9 mouse cellular contexts compared by ENCODE assay signal in genomic region chr11:98925868-98926311, GRCm38 (mm10). TPM values are rescaled to one million over a fixed set of nuclear protein-coding genes. Genes with fewer than 3 reads are reported as not detected.
DNase-seq lines count a peak whose midpoint lies in the region; ATAC-seq lines count a peak whose summit lies in the region.
"Had no signal": no experiment of that assay in that cellular context is flagged by ENCODE, and none has a peak within 500 bp of the region (broad histone marks: within the 10 kb centered on the region; RNA-seq: fewer than 3 reads in every experiment).

No protein-coding gene starts in this region.

- no peaks in the 10 kb centered on the region for H3K27me3 ChIP-seq in kidney, embryonic 14.5 days (ENCODE audit: control insufficient read depth, insufficient read depth, low read length)
- no peaks in the 10 kb centered on the region for H3K27me3 ChIP-seq in lung, embryonic 16.5 days (ENCODE audit: control insufficient read depth, insufficient read depth, low read depth, low read length)
- no peaks in the 10 kb centered on the region for H3K27me3 ChIP-seq in stomach, embryonic 14.5 days (ENCODE audit: control insufficient read depth, insufficient read depth, low read length)

- WGBS in kidney, embryonic 14.5 days = 4% methylated on average over 12 of the region's 12 CpGs
- WGBS in lung, embryonic 16.5 days = 3% methylated on average over 10 of the region's 12 CpGs
- 3% methylated on average over 12 of the region's 12 CpGs for WGBS in stomach, embryonic 14.5 days

- H3K4me1 ChIP-seq in kidney, embryonic 14.5 days (ENCODE audit: control insufficient read depth, insufficient read depth, low read length) = peaks cover 73% of the 10 kb centered on the region
- peaks cover 73% of the 10 kb centered on the region for H3K4me1 ChIP-seq in lung, embryonic 16.5 days (replicated peaks; ENCODE audit: control insufficient read depth, insufficient read depth, low read length)
- peaks cover 70% of the 10 kb centered on the region for H3K4me1 ChIP-seq in stomach, embryonic 14.5 days (ENCODE audit: control insufficient read depth, insufficient read depth, low read length)

- no peak for DNase-seq in kidney, adult 18-20 months
- DNase-seq in cerebellum, postnatal 14 days = peak; percentile 46 to 71
- peak; percentile 30 to 53 for DNase-seq in heart, postnatal 14 days
- no peak for DNase-seq in layer of hippocampus, adult 8-10 months (ENCODE audit: low spot score in 2 of 2)
- DNase-seq in left cerebral cortex, adult 8-10 months (ENCODE audit: low spot score in 2 of 2) = no peak

- no peak overlapping the region for H3K4me3 ChIP-seq in kidney, embryonic 14.5 days (ENCODE audit: low read length)
- no peak overlapping the region for H3K4me3 ChIP-seq in lung, embryonic 16.5 days (ENCODE audit: low read length)
- peak overlapping the region; percentile 8 for H3K4me3 ChIP-seq in stomach, embryonic 14.5 days (ENCODE audit: low read depth, low read length)

- intact Hi-C loops in heart, postnatal 14 days (cut with DNase I) = no loop called here

- H3K4me2 ChIP-seq in kidney, embryonic 14.5 days (replicated peaks; ENCODE audit: low read depth, low read length) = peak overlapping the region; percentile 22; the same call in 1 of the 2 replicates
- peak overlapping the region; percentile 46 for H3K4me2 ChIP-seq in lung, embryonic 16.5 days (ENCODE audit: low read depth, low read length)
- H3K4me2 ChIP-seq in stomach, embryonic 14.5 days (replicated peaks; ENCODE audit: low read depth, low read length) = peak overlapping the region; percentile 38

- ATAC-seq in kidney, embryonic 14.5 days (ENCODE audit: low FRiP score, low TSS enrichment) = 0 out of 2 replicates have a peak, but pooled peaks have one; percentile 14
- ATAC-seq in lung, embryonic 16.5 days (ENCODE audit: low read depth) = peak; percentile 46
- ATAC-seq in stomach, embryonic 14.5 days (ENCODE audit: insufficient number of reproducible peaks, insufficient read depth, low FRiP score, low read depth) = peak; percentile 26; the same call in 1 of the 2 replicates

- H3K9ac ChIP-seq in kidney, embryonic 14.5 days (ENCODE audit: low read depth, low read length) = peak overlapping the region; percentile 28; the same call in 1 of the 2 replicates
- peak overlapping the region; percentile 57 for H3K9ac ChIP-seq in lung, embryonic 16.5 days (ENCODE audit: low read length)
- 0 out of 2 replicates have a peak overlapping the region, but pooled peaks have one; percentile 8 for H3K9ac ChIP-seq in stomach, embryonic 14.5 days (replicated peaks; ENCODE audit: low read depth, low read length)

- peak overlapping the region; percentile 90 for H3K27ac ChIP-seq in kidney, embryonic 14.5 days (ENCODE audit: low read depth, low read length)
- peak overlapping the region; percentile 97 for H3K27ac ChIP-seq in lung, embryonic 16.5 days (ENCODE audit: low read length)
- H3K27ac ChIP-seq in stomach, embryonic 14.5 days (ENCODE audit: low read length) = peak overlapping the region; percentile 96

- no peaks in the 10 kb centered on the region for H3K9me3 ChIP-seq in kidney, embryonic 14.5 days (ENCODE audit: control insufficient read depth, low read length)
- H3K9me3 ChIP-seq in lung, embryonic 16.5 days (ENCODE audit: control insufficient read depth, low read length) = no peaks in the 10 kb centered on the region
- H3K9me3 ChIP-seq in stomach, embryonic 14.5 days (ENCODE audit: control insufficient read depth, low read depth, low read length) = no peaks in the 10 kb centered on the region

- H3K36me3 ChIP-seq in kidney, embryonic 14.5 days (ENCODE audit: control insufficient read depth, insufficient read depth, low read length) = peaks cover 2% of the 10 kb centered on the region
- H3K36me3 ChIP-seq in lung, embryonic 16.5 days (ENCODE audit: control insufficient read depth, insufficient read depth, low read length) = 0 out of 2 replicates have a peak, but pooled peaks cover 3% of the 10 kb centered on the region
- peaks cover 5% of the 10 kb centered on the region; the same call in 1 of the 2 replicates for H3K36me3 ChIP-seq in stomach, embryonic 14.5 days (ENCODE audit: control insufficient read depth, insufficient read depth, low read length)

RNA-seq across cellular contexts. Expression of gene Rara, which starts 1.7 kb away (rescaled TPM):
- 27.7 and 36.7 TPM in 2 replicates for polyA plus RNA-seq in kidney, embryonic 14.5 days (2014; fragmentation: Nextera tagmentation; extraction: Ambion mirVana)
- 10 to 100 TPM; 17.9 to 21.6 TPM for total RNA-seq in heart, postnatal 14 days (2021)
- 35.4 and 37.2 TPM in 2 replicates for polyA plus RNA-seq in lung, embryonic 16.5 days (2015; fragmentation: Nextera tagmentation; extraction: Ambion mirVana)
- polyA plus RNA-seq in stomach, embryonic 14.5 days (2014; fragmentation: Nextera tagmentation; extraction: Ambion mirVana) = 54.0 and 56.8 TPM in 2 replicates
- 10 to 100 TPM; 17.3 to 20.2 (median 19.4) TPM for total RNA-seq in layer of hippocampus, adult 8-10 months (2022)
- 10 to 100 TPM; 11.1 to 11.7 (median 11.4) TPM for total RNA-seq in left cerebral cortex, adult 8-10 months (2022)

RNA-seq across cellular contexts. Expression of gene Cdc6, which starts 18.3 kb away (rescaled TPM):
- polyA plus RNA-seq in kidney, embryonic 14.5 days (2014; fragmentation: Nextera tagmentation; extraction: Ambion mirVana) = 32.5 and 44.1 TPM in 2 replicates
- 1 to 10 TPM in 1 of 2 experiments, under 1 TPM in 1; 0.72 to 2.2 TPM for total RNA-seq in heart, postnatal 14 days (2021)
- 34.0 and 38.3 TPM in 2 replicates for polyA plus RNA-seq in lung, embryonic 16.5 days (2015; fragmentation: Nextera tagmentation; extraction: Ambion mirVana)
- polyA plus RNA-seq in stomach, embryonic 14.5 days (2014; fragmentation: Nextera tagmentation; extraction: Ambion mirVana) = 31.4 and 32.6 TPM in 2 replicates
- total RNA-seq in layer of hippocampus, adult 8-10 months (2022) = 1 to 10 TPM in 1 of 4 experiments, under 1 TPM in 3; 0.36 to 1.2 (median 0.44) TPM
- total RNA-seq in left cerebral cortex, adult 8-10 months (2022) = under 1 TPM; 0.15 to 0.91 (median 0.25) TPM

RNA-seq across cellular contexts. Expression of gene Gjd3, which starts 56.9 kb away (rescaled TPM):
- polyA plus RNA-seq in kidney, embryonic 14.5 days (2014; fragmentation: Nextera tagmentation; extraction: Ambion mirVana) = 0.64 TPM in 1 of 2 replicates, not detected in the other
- total RNA-seq in heart, postnatal 14 days (2021) = 1 to 10 TPM; 1.5 to 2.0 TPM
- 0.31 TPM in 1 of 2 replicates, not detected in the other for polyA plus RNA-seq in lung, embryonic 16.5 days (2015; fragmentation: Nextera tagmentation; extraction: Ambion mirVana)
- not detected in 2 replicates for polyA plus RNA-seq in stomach, embryonic 14.5 days (2014; fragmentation: Nextera tagmentation; extraction: Ambion mirVana)
- 1 to 10 TPM in 2 of 4 experiments, not detected in 2; 1.4 to 1.6 TPM for total RNA-seq in layer of hippocampus, adult 8-10 months (2022)
- total RNA-seq in left cerebral cortex, adult 8-10 months (2022) = 1 to 10 TPM; 1.2 to 1.8 (median 1.4) TPM
- total RNA-seq: liver, adult 2 months had no signal
- polyA plus RNA-seq: liver, adult 2 months had no signal

Comparison
In these comparisons a context has a peak if more than half of its experiments do, and no peak if none do; other contexts are left out.
1. DNase-seq: peak in cerebellum, postnatal 14 days (2 of 2) and heart, postnatal 14 days (2 of 2); none in kidney, adult 18-20 months (single experiment), layer of hippocampus, adult 8-10 months (0 of 2) and left cerebral cortex, adult 8-10 months (0 of 2).
2. Peak in every context shown above with its lines, with median percentiles within 50 percentile points of each other: ATAC-seq, H3K27ac ChIP-seq, H3K4me2 ChIP-seq and H3K9ac ChIP-seq.